22 mouse cellular contexts compared by ENCODE assay signal in genomic region chr3:26832954-26833353, GRCm38 (mm10).
DNase-seq lines count a peak whose midpoint lies in the region; ATAC-seq and TF ChIP-seq lines count a peak whose summit lies in the region.
"Had no signal": no experiment of that assay in that cellular context is flagged by ENCODE, and none has a peak within 500 bp of the region (broad histone marks: within the 10 kb centered on the region; RNA-seq: fewer than 3 reads in every experiment).

No protein-coding gene starts in this region.

- ATAC-seq in heart, embryonic 16.5 days (replicated peaks; ENCODE audit: extremely low read depth, insufficient read depth, low FRiP score) = peak; percentile 67
- no peak for ATAC-seq in hindbrain, postnatal 0 days
- ATAC-seq in hindbrain, embryonic 16.5 days = no peak
- ATAC-seq: CD4-positive, CD25-positive, alpha-beta regulatory T cell, adult 4 months; forebrain, embryonic 13.5 days; forebrain, postnatal 0 days; intestine, embryonic 15.5 days had no signal

- no peak overlapping the region for H3K4me3 ChIP-seq in heart, embryonic 16.5 days (ENCODE audit: low read length)
- no peak overlapping the region for H3K4me3 ChIP-seq in hindbrain, postnatal 0 days (ENCODE audit: low read length)
- no peak overlapping the region for H3K4me3 ChIP-seq in hindbrain, embryonic 16.5 days (ENCODE audit: low read length)
- H3K4me3 ChIP-seq: embryonic facial prominence, embryonic 10.5 days; forebrain, embryonic 13.5 days; hindbrain, embryonic 12.5 days; intestine, embryonic 15.5 days had no signal

- WGBS in heart, embryonic 16.5 days = 47% methylated on average over 5 of the region's 5 CpGs
- 59% methylated on average over 5 of the region's 5 CpGs for WGBS in hindbrain, postnatal 0 days
- 81% methylated on average over 5 of the region's 5 CpGs for WGBS in hindbrain, embryonic 16.5 days

- TF ChIP-seq CTCF in hindbrain, postnatal 0 days (IDR thresholded peaks at IDR 0.05; ENCODE audit: low read depth) = no peak

- peak; percentile 24 to 28 for DNase-seq in cerebellum, postnatal 10 days
- no peak for DNase-seq in cerebellum, adult 9-10 months
- no peak for DNase-seq in heart, adult 11 months
- peak; percentile 25 for DNase-seq in hindbrain, postnatal 0 days (ENCODE audit: low spot score)
- peak; percentile 57 for DNase-seq in brain, adult 2 months (ENCODE audit: low read depth, low spot score)
- DNase-seq in left cerebral cortex, postnatal 14 days (ENCODE audit: low spot score in 2 of 2) = no peak
- DNase-seq: adrenal gland, adult 8-10 months; B cell, adult 2 months; cerebellum, adult 11-12 months; cerebellum, adult 9-11 months; forebrain, postnatal 0 days; gastrocnemius, postnatal 10 days; heart, postnatal 36 days; kidney, adult 18-20 months had no signal

- no peaks in the 10 kb centered on the region for H3K9me3 ChIP-seq in heart, embryonic 16.5 days (replicated peaks; ENCODE audit: control insufficient read depth, low read length)
- no peaks in the 10 kb centered on the region for H3K9me3 ChIP-seq in hindbrain, postnatal 0 days (ENCODE audit: low read length)
- H3K9me3 ChIP-seq in hindbrain, embryonic 16.5 days (ENCODE audit: control insufficient read depth, low read length) = no peaks in the 10 kb centered on the region
- H3K9me3 ChIP-seq: embryonic facial prominence, embryonic 10.5 days; forebrain, embryonic 13.5 days; G1E; hindbrain, embryonic 12.5 days; intestine, embryonic 15.5 days had no signal

- H3K4me2 ChIP-seq in heart, embryonic 16.5 days (ENCODE audit: low read depth, low read length) = no peak overlapping the region
- H3K4me2 ChIP-seq in hindbrain, postnatal 0 days (ENCODE audit: low read depth, low read length) = no peak overlapping the region
- H3K4me2 ChIP-seq in hindbrain, embryonic 16.5 days (ENCODE audit: low read length) = no peak overlapping the region
- H3K4me2 ChIP-seq: forebrain, embryonic 13.5 days; hindbrain, embryonic 12.5 days; intestine, embryonic 15.5 days had no signal

- no peak overlapping the region; the same call in 1 of the 2 replicates for H3K27ac ChIP-seq in heart, embryonic 16.5 days (ENCODE audit: low read length)
- no peak overlapping the region for H3K27ac ChIP-seq in hindbrain, postnatal 0 days
- H3K27ac ChIP-seq in hindbrain, embryonic 16.5 days (ENCODE audit: low read depth, low read length) = no peak overlapping the region
- H3K27ac ChIP-seq: embryonic facial prominence, embryonic 10.5 days; forebrain, embryonic 13.5 days; hindbrain, embryonic 12.5 days; intestine, embryonic 15.5 days had no signal

- peaks cover 7% of the 10 kb centered on the region for H3K4me1 ChIP-seq in heart, embryonic 16.5 days (ENCODE audit: control insufficient read depth, insufficient read depth, low read length)
- H3K4me1 ChIP-seq in hindbrain, postnatal 0 days (ENCODE audit: insufficient read depth, low read length) = 0 out of 2 replicates have a peak, but pooled peaks cover 3% of the 10 kb centered on the region
- H3K4me1 ChIP-seq in hindbrain, embryonic 16.5 days (ENCODE audit: control insufficient read depth, insufficient read depth, low read depth, low read length) = 0 out of 2 replicates have a peak, but pooled peaks cover 3% of the 10 kb centered on the region
- H3K4me1 ChIP-seq: embryonic facial prominence, embryonic 10.5 days; intestine, embryonic 15.5 days had no signal

- no peak overlapping the region for H3K9ac ChIP-seq in heart, embryonic 16.5 days (ENCODE audit: low read length)
- no peak overlapping the region for H3K9ac ChIP-seq in hindbrain, postnatal 0 days (replicated peaks; ENCODE audit: low read length)
- H3K9ac ChIP-seq in hindbrain, embryonic 16.5 days (ENCODE audit: low read depth, low read length) = no peak overlapping the region
- H3K9ac ChIP-seq: forebrain, embryonic 13.5 days; forebrain, postnatal 0 days; hindbrain, embryonic 12.5 days; intestine, embryonic 15.5 days had no signal

- no peaks in the 10 kb centered on the region for H3K27me3 ChIP-seq in heart, embryonic 16.5 days (ENCODE audit: control insufficient read depth, insufficient read depth, low read length)
- H3K27me3 ChIP-seq in hindbrain, postnatal 0 days (ENCODE audit: insufficient read depth, low read length) = no peaks in the 10 kb centered on the region
- no peaks in the 10 kb centered on the region for H3K27me3 ChIP-seq in hindbrain, embryonic 16.5 days (replicated peaks; ENCODE audit: control insufficient read depth, insufficient read depth, low read length)
- H3K27me3 ChIP-seq: forebrain, embryonic 13.5 days; hindbrain, embryonic 12.5 days; intestine, embryonic 15.5 days had no signal

- intact Hi-C loops in left cerebral cortex, postnatal 14 days (cut with DNase I) = no loop called here

- H3K36me3 ChIP-seq in heart, embryonic 16.5 days (ENCODE audit: control insufficient read depth, insufficient read depth) = no peaks in the 10 kb centered on the region
- H3K36me3 ChIP-seq in hindbrain, postnatal 0 days (ENCODE audit: insufficient read depth, low read length) = no peaks in the 10 kb centered on the region
- H3K36me3 ChIP-seq in hindbrain, embryonic 16.5 days (ENCODE audit: control insufficient read depth, insufficient read depth, low read length) = no peaks in the 10 kb centered on the region
- H3K36me3 ChIP-seq: embryonic facial prominence, embryonic 10.5 days; G1E; hindbrain, embryonic 12.5 days; intestine, embryonic 15.5 days had no signal

Comparison
In these comparisons a context has a peak if more than half of its experiments do, and no peak if none do; other contexts are left out.
1. DNase-seq: peak in cerebellum, postnatal 10 days (2 of 2), hindbrain, postnatal 0 days (single experiment) and brain, adult 2 months (single experiment); none in cerebellum, adult 9-10 months (single experiment), heart, adult 11 months (single experiment) and left cerebral cortex, postnatal 14 days (0 of 2).